Mouse (Mus musculus): ENCODE measurements at regions not wholly inside any gene's neighbourhood (a gene's known extent, or its start where the extent isn't known, plus 50 kb on each side); places are given as distances from the start of the nearest gene placed in this dataset.

- no peak for DNase-seq
Measured at GRCm38 (mm10) chr2:147690506-147691208, 328.9 kb downstream of the Pax1 start.

GRCm38 (mm10) chr2:147688742-147689141 lies 327.0 kb downstream of the Pax1 start:
- DNase-seq: no peak

- no peak for DNase-seq
Measured at GRCm38 (mm10) chr2:147656667-147657066, 294.9 kb downstream of the Pax1 start.

GRCm38 (mm10) chr2:147650229-147650628 lies 288.5 kb downstream of the Pax1 start:
- DNase-seq: no peak

- no peak for DNase-seq
Measured at GRCm38 (mm10) chr2:147647972-147648371, 286.2 kb downstream of the Pax1 start.

GRCm38 (mm10) chr2:147647506-147647905 lies 285.8 kb downstream of the Pax1 start:
- no peak for DNase-seq

- DNase-seq: no peak
Measured at GRCm38 (mm10) chr2:147637882-147638281, 276.2 kb downstream of the Pax1 start.

- DNase-seq: no peak
Measured at GRCm38 (mm10) chr2:147632737-147633136, 271.0 kb downstream of the Pax1 start.

- DNase-seq: no peak
Measured at GRCm38 (mm10) chr2:147629716-147630115, 268.0 kb downstream of the Pax1 start.

GRCm38 (mm10) chr2:147627096-147627495 lies 265.4 kb downstream of the Pax1 start:
- no peak for DNase-seq

- DNase-seq: no peak
Measured at GRCm38 (mm10) chr2:147623116-147623515, 261.4 kb downstream of the Pax1 start.

GRCm38 (mm10) chr2:147617849-147618248 lies 256.1 kb downstream of the Pax1 start:
- DNase-seq: no peak

GRCm38 (mm10) chr2:147610343-147610742 lies 248.6 kb downstream of the Pax1 start:
- DNase-seq: no peak

- DNase-seq: no peak
Measured at GRCm38 (mm10) chr2:147601639-147602038, 239.9 kb downstream of the Pax1 start.

GRCm38 (mm10) chr2:147572413-147572812 lies 210.7 kb downstream of the Pax1 start:
- no peak for DNase-seq

- DNase-seq: no peak
Measured at GRCm38 (mm10) chr2:147561220-147561619, 199.5 kb downstream of the Pax1 start.

GRCm38 (mm10) chr2:147560426-147561155 lies 198.9 kb downstream of the Pax1 start:
- no peak for DNase-seq

- DNase-seq: no peak
Measured at GRCm38 (mm10) chr2:147529161-147529560, 167.4 kb downstream of the Pax1 start.

GRCm38 (mm10) chr2:147515436-147515835 lies 153.7 kb downstream of the Pax1 start:
- DNase-seq: peak; percentile 1

- no peak for DNase-seq
Measured at GRCm38 (mm10) chr2:147514748-147515147, 153.0 kb downstream of the Pax1 start.

- DNase-seq: no peak
Measured at GRCm38 (mm10) chr2:147503962-147504361, 142.2 kb downstream of the Pax1 start.

GRCm38 (mm10) chr2:147498731-147499130 lies 137.0 kb downstream of the Pax1 start:
- DNase-seq: no peak

GRCm38 (mm10) chr2:147455932-147456331 lies 94.2 kb downstream of the Pax1 start:
- DNase-seq: no peak
